Mouse (Mus musculus) CD4-positive, CD25-positive, alpha-beta regulatory T cell (primary cell): ENCODE data around the gene Nr3c2. TPM values are rescaled to one million over a fixed set of nuclear protein-coding genes. Genes with fewer than 3 reads are reported as not detected.

ENCODE experiments used
- polyA plus RNA-seq: library from polyadenylated mRNA; unstranded; fragments of 100-300 nt; shearing (Covaris generic); gene quantifications from one replicate; pipeline ENCODE4 v1.2.1, GENCODE M21; 2017

Nr3c2 gene
- polyA plus RNA-seq, result 3.5 TPM

DNA sequence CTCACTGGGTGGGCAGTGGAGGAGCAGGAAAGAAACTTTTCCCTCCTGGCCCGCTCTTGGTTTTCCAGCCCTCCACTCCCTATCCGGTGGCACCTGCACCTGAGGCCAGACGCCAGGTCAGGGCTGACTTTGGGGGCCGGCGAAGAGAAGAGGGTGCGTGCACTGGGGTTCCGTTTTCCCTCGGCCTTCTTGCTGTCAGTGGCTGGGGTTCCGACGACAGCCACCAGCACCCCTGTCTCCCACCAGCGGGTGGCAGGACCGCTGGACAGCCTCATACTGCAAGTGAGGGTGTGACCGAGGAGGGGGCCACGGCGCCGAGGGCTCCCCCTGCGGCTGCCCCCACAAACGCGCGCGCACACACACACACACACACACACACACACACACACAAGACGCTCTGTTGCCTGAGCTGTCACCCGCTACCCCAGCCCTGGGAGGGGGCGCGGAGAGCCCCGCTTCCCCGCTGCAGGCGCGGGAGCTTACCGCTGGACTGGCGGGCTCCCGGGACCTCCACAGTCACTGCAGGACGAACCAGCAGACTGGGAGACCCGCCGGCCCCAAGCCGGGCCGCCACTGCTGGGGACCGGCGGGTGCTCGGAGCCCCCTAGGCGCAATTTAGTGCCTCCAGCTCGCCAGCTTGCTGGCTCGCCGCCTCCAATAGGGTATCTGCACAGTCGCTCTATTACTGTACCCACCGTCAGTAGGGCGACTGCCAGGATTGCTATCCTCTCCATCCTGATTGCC, at the start of gene Nr3c2:
Nr3c2 (plus strand) TSS at position 32 of the 744 bp plus-strand sequence.

